Mouse (Mus musculus) spleen, adult 2 months (tissue): Measurements from ENCODE around the gene Cmc2. TPM values are rescaled to one million over a fixed set of nuclear protein-coding genes. Genes with fewer than 3 reads are reported as not detected.

Source experiments
- DNase-seq, 2 experiments: peaks; one replicate each; pipeline versions ENCODE4 v3.0.0 to v3.0.0-alpha.2; 2012 to 2021; ENCODE audit warnings: low spot score in 2 of 2, low read depth in 1 of 2
- H3K27ac ChIP-seq: fragments of 200-500 bp; 2 replicates; pipeline ENCODE4 v1.5.1; 2012; ENCODE audit warnings: low read length, inconsistent platforms; ENCODE audit not compliant: insufficient read depth
- H3K27me3 ChIP-seq: fragments of 200-500 bp; 2 replicates; pipeline ENCODE4 v1.6.1; 2012; ENCODE audit warnings: mild to moderate bottlenecking, moderate library complexity, low read length, inconsistent platforms; ENCODE audit not compliant: control insufficient read depth, insufficient read depth
- H3K36me3 ChIP-seq: fragments of 200-500 bp; 2 replicates; pipeline ENCODE4 v1.6.1; 2012; ENCODE audit warnings: mild to moderate bottlenecking, low read length, inconsistent platforms; ENCODE audit not compliant: control insufficient read depth, insufficient read depth
- H3K4me1 ChIP-seq: fragments of 200-500 bp; 2 replicates; pipeline ENCODE4 v1.6.1; 2011; ENCODE audit warnings: inconsistent platforms; ENCODE audit not compliant: control insufficient read depth, insufficient read depth, insufficient read length
- H3K4me3 ChIP-seq: fragments of 200-500 bp; 2 replicates; pipeline ENCODE4 v1.5.1; 2011; ENCODE audit warnings: mild to moderate bottlenecking, inconsistent platforms; ENCODE audit not compliant: insufficient read depth, insufficient read length; ENCODE audit errors: extremely low read depth
- CTCF ChIP-seq: fragments of 200-500 bp; IDR thresholded peaks from 2 replicates; pipeline ENCODE4 v1.5.1; 2011; ENCODE audit warnings: mild to moderate bottlenecking, inconsistent platforms; ENCODE audit not compliant: insufficient read depth, insufficient read length, insufficient replicate concordance; ENCODE audit errors: extremely low read depth
- POLR2A ChIP-seq: fragments of 200-500 bp; IDR thresholded peaks from 2 replicates; pipeline ENCODE4 v1.6.1; 2011; ENCODE audit warnings: low read depth, low read length, inconsistent platforms
- WGBS: fragments of 180-500 bp; shearing (Covaris S2); methylation state at CpG from one replicate; pipeline ENCODE4 v1.1.7; 2018; 5-methylcytosine and 5-hydroxymethylcytosine counted together
- polyA plus RNA-seq: library from polyadenylated mRNA; depleted of rRNA; stranded (reverse); fragments of >200 nt; gene quantifications from 2 replicates; pipeline ENCODE4 v1.2.3, GENCODE M21; 2012

The Cmc2 gene
- polyA plus RNA-seq, 1 experiment, result 3.4 TPM

GRCm38 (mm10) chr8:116891446-116891845 is 29.8 kb downstream of the Cmc2 start:
- H3K4me3 ChIP-seq, result no peak overlapping the region
- no peak overlapping the region for H3K27ac ChIP-seq
- no peak for DNase-seq
- no peaks in the 10 kb centered on the region for H3K27me3 ChIP-seq
- TF ChIP-seq POLR2A (no peak), CTCF (no peak)
- no peaks in the 10 kb centered on the region for H3K4me1 ChIP-seq
- WGBS, result 91% methylated on average over 5 of the region's 5 CpGs
- peaks cover 4% of the 10 kb centered on the region; the same call in 1 of the 2 replicates for H3K36me3 ChIP-seq

- Histone ChIP-seq H3K36me3 (peaks cover 2% of the 10 kb centered on the region; the same call in 1 of the 2 replicates), H3K4me1 (no peaks in the 10 kb centered on the region), H3K4me3 (no peak overlapping the region), H3K27me3 (no peaks in the 10 kb centered on the region), H3K27ac (no peak overlapping the region)
- TF ChIP-seq CTCF, result no peak
- TF ChIP-seq POLR2A, result no peak
- 76% methylated on average over 4 of the region's 4 CpGs for WGBS
- DNase-seq, result no peak
Measured at GRCm38 (mm10) chr8:116887813-116888212, 33.4 kb downstream of the Cmc2 start.

GRCm38 (mm10) chr8:116881396-116881795 is 39.9 kb downstream of the Cmc2 start:
- Histone ChIP-seq H3K4me3 (no peak overlapping the region), H3K4me1 (no peaks in the 10 kb centered on the region), H3K27me3 (no peaks in the 10 kb centered on the region), H3K36me3 (no peaks in the 10 kb centered on the region), H3K27ac (no peak overlapping the region)
- DNase-seq, result no peak
- no peak for TF ChIP-seq POLR2A
- no peak for TF ChIP-seq CTCF
- WGBS, result 65% methylated on average over 8 of the region's 8 CpGs

DNA sequence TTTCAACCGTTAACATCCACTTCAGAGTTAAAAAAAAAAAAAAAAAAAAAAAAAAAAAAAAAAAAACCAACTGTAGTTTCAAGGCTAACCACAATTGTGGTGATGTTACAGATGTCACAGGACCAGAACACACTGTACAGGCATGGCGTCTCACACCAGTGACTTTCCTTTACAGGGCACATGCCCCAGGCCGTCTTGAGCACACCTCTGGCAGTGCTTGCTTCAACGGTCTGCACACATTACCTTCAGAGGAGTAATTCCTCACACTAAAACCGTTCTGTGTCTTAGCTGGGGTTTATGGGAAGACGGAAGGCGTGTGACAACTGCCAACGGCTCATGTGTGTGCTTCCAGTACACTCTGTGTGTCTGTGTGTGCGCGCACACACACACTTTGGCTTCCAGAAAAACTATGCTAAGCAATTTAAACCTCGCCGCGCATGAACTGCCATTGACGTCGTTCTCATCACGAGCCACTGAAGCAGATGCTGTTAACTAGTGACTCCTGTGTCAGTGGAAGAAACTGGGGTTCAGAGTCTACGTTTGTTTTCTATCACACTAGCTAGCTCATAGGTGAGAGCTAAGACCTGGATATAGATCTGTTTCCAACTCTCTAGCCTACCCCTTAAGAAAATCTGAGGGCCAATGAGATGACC is 45.3 kb downstream of the Cmc2 start:
- WGBS, result 35% methylated on average over 17 of the region's 17 CpGs
- Histone ChIP-seq H3K4me3 (no peak overlapping the region), H3K27me3 (no peaks in the 10 kb centered on the region), H3K36me3 (no peaks in the 10 kb centered on the region), H3K4me1 (peaks cover 8% of the 10 kb centered on the region; the same call in 1 of the 2 replicates), H3K27ac (no peak overlapping the region)
- peak in 1 of 2 experiments; percentile 69 for DNase-seq
- TF ChIP-seq POLR2A (no peak), CTCF (no peak)

- DNase-seq, result no peak
- 81% methylated on average over 8 of the region's 8 CpGs for WGBS
- no peak overlapping the region for H3K27ac ChIP-seq
Measured at GRCm38 (mm10) chr8:116873986-116874385, 47.3 kb downstream of the Cmc2 start.

GRCm38 (mm10) chr8:116873586-116873985 is 47.7 kb downstream of the Cmc2 start:
- Histone ChIP-seq H3K36me3 (no peaks in the 10 kb centered on the region), H3K4me3 (no peak overlapping the region), H3K27me3 (no peaks in the 10 kb centered on the region), H3K4me1 (peaks cover 8% of the 10 kb centered on the region; the same call in 1 of the 2 replicates), H3K27ac (no peak overlapping the region)
- WGBS, result 47% methylated on average over 11 of the region's 11 CpGs
- TF ChIP-seq CTCF, result no peak
- no peak for TF ChIP-seq POLR2A
- no peak for DNase-seq

More at GRCm38 (mm10) chr8:116873986-116874385, 47.3 kb downstream of the Cmc2 start:
- no peaks in the 10 kb centered on the region for H3K27me3 ChIP-seq
- peaks cover 8% of the 10 kb centered on the region; the same call in 1 of the 2 replicates for H3K4me1 ChIP-seq
- no peaks in the 10 kb centered on the region for H3K36me3 ChIP-seq
- H3K4me3 ChIP-seq, result no peak overlapping the region
- TF ChIP-seq CTCF (no peak), POLR2A (no peak)

DNA sequence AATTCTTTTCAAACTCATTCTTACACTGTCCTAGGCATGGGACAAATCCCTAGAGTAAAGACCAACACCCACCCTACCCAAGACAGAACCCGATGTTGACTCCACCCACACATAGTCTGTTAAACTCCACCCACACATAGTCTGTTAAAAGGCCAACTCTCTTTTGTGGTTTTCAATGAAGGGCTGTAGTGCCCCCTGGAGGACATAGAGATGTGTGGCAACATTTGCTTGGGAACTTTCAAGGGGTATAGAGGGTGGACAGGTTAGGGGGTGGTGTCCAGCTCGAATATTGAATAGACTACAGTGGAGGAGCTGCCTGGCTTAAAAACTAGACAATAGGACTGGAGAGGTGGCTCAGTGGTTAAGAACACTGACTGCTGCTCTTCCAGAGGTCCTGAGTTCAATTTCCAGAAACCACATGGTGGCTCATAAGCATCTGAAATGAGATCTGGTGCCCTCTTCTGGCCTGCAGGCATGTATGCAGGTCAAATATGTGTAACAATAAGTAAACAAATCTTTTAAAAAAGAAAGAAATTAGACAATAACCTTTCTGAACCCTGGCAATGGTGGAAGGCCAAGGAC is 48.4 kb downstream of the Cmc2 start:
- Histone ChIP-seq H3K36me3 (no peaks in the 10 kb centered on the region), H3K4me1 (peaks cover 8% of the 10 kb centered on the region; the same call in 1 of the 2 replicates), H3K27me3 (no peaks in the 10 kb centered on the region), H3K4me3 (no peak overlapping the region), H3K27ac (no peak overlapping the region)
- 41% methylated on average over 2 of the region's 2 CpGs for WGBS
- TF ChIP-seq CTCF, result no peak
- TF ChIP-seq POLR2A, result no peak
- peak in 1 of 2 experiments; percentile 31 for DNase-seq
